Mouse (Mus musculus) ES-Bruce4 (cell line): ENCODE data around the gene Tmem44. TPM values are rescaled to one million over a fixed set of nuclear protein-coding genes. Genes with fewer than 3 reads are reported as not detected.

Experiments
- H3K27ac ChIP-seq: 2 replicates; pipeline ENCODE4 v1.5.1; 2012; ENCODE audit warnings: low read length, inconsistent platforms; ENCODE audit not compliant: insufficient read depth
- H3K27me3 ChIP-seq: 2 replicates; pipeline ENCODE4 v1.6.1; 2012; ENCODE audit warnings: mild to moderate bottlenecking, low read length, inconsistent platforms; ENCODE audit not compliant: control insufficient read depth, poor library complexity, insufficient read depth, severe bottlenecking
- H3K36me3 ChIP-seq: 2 replicates; pipeline ENCODE4 v1.6.1; 2012; ENCODE audit warnings: inconsistent platforms, mild to moderate bottlenecking, low read length, moderate library complexity; ENCODE audit not compliant: control insufficient read depth, poor library complexity, insufficient read depth, severe bottlenecking
- H3K4me1 ChIP-seq: one replicate; pipeline ENCODE4 v1.8.1; 2011; ENCODE audit warnings: low read length; ENCODE audit not compliant: control insufficient read depth, insufficient read depth
- H3K4me3 ChIP-seq: 2 replicates; pipeline ENCODE4 v1.5.1; 2011; ENCODE audit warnings: low read depth, mild to moderate bottlenecking, low read length
- H3K9ac ChIP-seq: 2 replicates; pipeline ENCODE4 v1.6.1; 2012; ENCODE audit warnings: low read depth, mild to moderate bottlenecking, inconsistent platforms; ENCODE audit not compliant: poor library complexity, severe bottlenecking
- H3K9me3 ChIP-seq: replicated peaks from 2 replicates; pipeline ENCODE4 v1.6.1; 2012; ENCODE audit warnings: mild to moderate bottlenecking, low read length, inconsistent platforms; ENCODE audit not compliant: control insufficient read depth, poor library complexity, insufficient read depth, severe bottlenecking
- CTCF ChIP-seq: IDR thresholded peaks from one replicate; pipeline ENCODE4 v1.8.1; 2011; ENCODE audit warnings: low read depth, low read length
- EP300 ChIP-seq: IDR thresholded peaks from 2 replicates; pipeline ENCODE4 v1.6.1; 2011; ENCODE audit warnings: low read depth, low read length; ENCODE audit not compliant: insufficient read depth
- POLR2A ChIP-seq: IDR thresholded peaks from one replicate; pipeline ENCODE4 v1.8.1; 2011; ENCODE audit warnings: low read length; ENCODE audit not compliant: insufficient read depth
- polyA plus RNA-seq: library from polyadenylated mRNA; stranded (reverse); fragments of >200 nt; gene quantifications from 2 replicates; pipeline ENCODE4 v1.2.4, GENCODE M21; 2011; ENCODE audit warnings: low read depth; ENCODE audit not compliant: missing spikeins, insufficient read depth, insufficient read length

The Tmem44 gene
- polyA plus RNA-seq, 1 experiment = 4.2 TPM

DNA sequence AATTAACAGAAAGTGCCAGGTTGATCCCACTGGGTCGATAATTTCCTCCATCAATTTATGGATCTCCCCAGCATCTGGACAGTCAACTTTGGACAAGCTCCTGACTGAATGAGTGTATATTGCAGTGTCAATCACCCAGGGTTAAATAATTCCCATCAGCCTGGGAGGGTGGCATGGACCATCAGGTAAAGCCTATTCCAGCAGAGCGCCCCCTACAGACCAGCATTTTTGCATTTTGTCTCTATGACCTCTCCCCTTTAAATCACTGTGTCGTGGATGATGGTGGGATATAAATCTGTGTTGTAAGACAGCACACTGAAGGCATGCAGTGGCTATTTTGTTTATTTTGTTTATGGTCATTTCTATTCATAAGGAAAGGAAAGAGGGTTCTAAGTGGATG, 41.3 kb upstream of the Tmem44 start:
- Histone ChIP-seq H3K9me3 (no peaks in the 10 kb centered on the region), H3K27ac (no peak overlapping the region), H3K4me1 (no peaks in the 10 kb centered on the region), H3K36me3 (no peaks in the 10 kb centered on the region), H3K4me3 (no peak overlapping the region), H3K27me3 (no peaks in the 10 kb centered on the region), H3K9ac (no peak overlapping the region)
- TF ChIP-seq CTCF = peak; percentile 50
- no peak for TF ChIP-seq EP300

DNA sequence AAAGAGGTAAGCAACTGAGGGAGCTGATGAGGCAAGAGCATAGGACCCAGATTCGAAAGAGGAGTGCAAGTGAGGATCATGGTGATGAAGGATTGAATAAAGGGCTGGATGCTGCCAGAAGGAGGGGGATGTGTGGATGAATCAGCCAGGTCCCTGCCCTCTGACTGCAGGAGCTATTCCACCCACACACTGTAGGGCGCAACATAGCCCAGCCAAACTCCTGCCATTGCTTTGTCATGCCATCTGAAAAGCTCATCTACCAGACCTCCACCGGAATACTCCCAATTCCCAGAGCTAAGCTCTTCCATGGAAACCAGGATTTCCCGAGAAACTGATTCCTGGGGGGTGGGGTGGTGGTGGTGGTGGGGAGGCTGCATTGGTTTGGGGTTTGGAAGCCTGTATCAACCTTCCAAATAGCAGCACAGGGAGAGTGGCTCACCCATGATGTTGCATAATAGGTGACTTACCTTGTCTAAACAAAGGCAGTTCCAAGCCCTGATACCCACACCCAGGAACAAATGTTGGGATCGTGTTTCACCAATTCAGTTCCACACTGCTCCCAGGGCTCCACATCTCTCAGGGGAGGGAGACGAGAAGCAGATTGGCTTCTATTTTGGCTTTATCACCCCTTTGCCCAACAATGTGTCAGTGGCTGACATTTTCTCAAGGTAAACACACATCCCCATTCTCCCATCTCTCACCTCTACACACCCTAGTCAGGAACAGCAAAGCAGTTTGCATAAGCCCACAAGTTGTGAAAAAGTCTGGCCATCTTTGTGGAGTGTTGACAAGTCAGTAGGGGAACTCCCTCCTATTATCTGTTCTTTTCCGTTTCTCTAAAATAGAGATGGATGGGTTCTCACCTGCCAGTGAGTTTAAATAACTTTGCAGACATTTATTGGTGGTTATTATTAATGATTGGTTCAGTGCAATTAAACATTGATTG, 39.9 kb upstream of the Tmem44 start:
- H3K36me3 ChIP-seq = peaks cover 6% of the 10 kb centered on the region
- H3K9me3 ChIP-seq = no peaks in the 10 kb centered on the region
- no peak overlapping the region for H3K4me3 ChIP-seq
- H3K4me1 ChIP-seq = peaks cover 3% of the 10 kb centered on the region
- no peaks in the 10 kb centered on the region for H3K27me3 ChIP-seq
- no peak for TF ChIP-seq EP300
- TF ChIP-seq CTCF = peak; percentile 30
- TF ChIP-seq POLR2A = no peak
- no peak overlapping the region for H3K9ac ChIP-seq
- no peak overlapping the region for H3K27ac ChIP-seq

GRCm38 (mm10) chr16:30587494-30588327, 37.1 kb upstream of the Tmem44 start, which contains the start of gene Lsg1:
Lsg1 (minus strand) TSS chr16:30587592.
- TF ChIP-seq POLR2A (peak; percentile 30), EP300 (0 out of 2 replicates have a peak, but pooled peaks have one; percentile 32), CTCF (peak; percentile 1)
- peak within 1 kb of the TSS; percentile 97 for H3K9ac ChIP-seq
- no peak within 1 kb of the TSS; the same call in 1 of the 2 replicates for H3K27ac ChIP-seq

GRCm38 (mm10) chr16:30586935-30587493, 36.4 kb upstream of the Tmem44 start:
- Histone ChIP-seq H3K36me3 (peaks cover 40% of the 10 kb centered on the region), H3K27ac (no peak overlapping the region; the same call in 1 of the 2 replicates), H3K9me3 (no peaks in the 10 kb centered on the region), H3K27me3 (no peaks in the 10 kb centered on the region), H3K4me1 (peaks cover 3% of the 10 kb centered on the region), H3K4me3 (peak overlapping the region; percentile 91), H3K9ac (peak overlapping the region; percentile 97)
- TF ChIP-seq EP300 (no peak), CTCF (no peak), POLR2A (no peak)

More at GRCm38 (mm10) chr16:30587494-30588327, 37.1 kb upstream of the Tmem44 start, which contains the start of gene Lsg1:
- Histone ChIP-seq H3K36me3 (peaks cover 33% of the 10 kb centered on the region), H3K4me3 (peak within 1 kb of the TSS; percentile 91), H3K27me3 (no peaks in the 10 kb centered on the region), H3K4me1 (peaks cover 3% of the 10 kb centered on the region), H3K9me3 (no peaks in the 10 kb centered on the region)

DNA sequence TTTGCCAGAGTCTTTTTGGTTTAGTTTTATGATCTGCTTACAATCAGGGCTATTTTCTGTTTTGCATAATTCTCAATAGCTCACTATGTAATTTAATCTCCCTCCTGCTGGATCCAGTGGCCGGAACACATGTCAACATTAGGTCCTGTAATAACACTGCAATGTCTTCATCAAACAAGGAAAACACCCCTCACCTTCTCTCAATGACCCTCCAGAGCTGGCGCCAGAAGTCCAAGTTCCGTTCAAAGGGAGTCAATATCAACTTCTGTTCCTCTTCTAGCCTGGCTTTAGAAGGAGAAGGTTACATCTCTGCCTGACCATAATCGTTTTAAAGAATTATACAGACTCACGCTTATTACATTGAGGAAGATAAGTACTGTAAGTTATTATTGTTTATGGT, 30.1 kb upstream of the Tmem44 start:
- Histone ChIP-seq H3K9ac (no peak overlapping the region), H3K27ac (no peak overlapping the region), H3K4me1 (no peaks in the 10 kb centered on the region), H3K4me3 (no peak overlapping the region), H3K36me3 (peaks cover 93% of the 10 kb centered on the region), H3K9me3 (no peaks in the 10 kb centered on the region), H3K27me3 (no peaks in the 10 kb centered on the region)
- TF ChIP-seq EP300 (no peak), CTCF (no peak), POLR2A (no peak)
